Mouse (Mus musculus) thymus, adult 18-20 months (tissue): ENCODE data around the gene 5730596B20Rik.

ENCODE experiments used
- DNase-seq, 2 experiments: peaks; one replicate each; pipeline ENCODE4 v3.0.0; 2022; ENCODE audit warnings: mixed read lengths in 2 of 2

The 5730596B20Rik gene

GRCm38 (mm10) chr6:52225612-52226568 is 48.6 kb downstream of the 5730596B20Rik start:
- no peak for DNase-seq

GRCm38 (mm10) chr6:52226569-52227257 is 49.4 kb downstream of the 5730596B20Rik start:
- peak in 1 of 2 experiments; percentile 1 for DNase-seq

DNA sequence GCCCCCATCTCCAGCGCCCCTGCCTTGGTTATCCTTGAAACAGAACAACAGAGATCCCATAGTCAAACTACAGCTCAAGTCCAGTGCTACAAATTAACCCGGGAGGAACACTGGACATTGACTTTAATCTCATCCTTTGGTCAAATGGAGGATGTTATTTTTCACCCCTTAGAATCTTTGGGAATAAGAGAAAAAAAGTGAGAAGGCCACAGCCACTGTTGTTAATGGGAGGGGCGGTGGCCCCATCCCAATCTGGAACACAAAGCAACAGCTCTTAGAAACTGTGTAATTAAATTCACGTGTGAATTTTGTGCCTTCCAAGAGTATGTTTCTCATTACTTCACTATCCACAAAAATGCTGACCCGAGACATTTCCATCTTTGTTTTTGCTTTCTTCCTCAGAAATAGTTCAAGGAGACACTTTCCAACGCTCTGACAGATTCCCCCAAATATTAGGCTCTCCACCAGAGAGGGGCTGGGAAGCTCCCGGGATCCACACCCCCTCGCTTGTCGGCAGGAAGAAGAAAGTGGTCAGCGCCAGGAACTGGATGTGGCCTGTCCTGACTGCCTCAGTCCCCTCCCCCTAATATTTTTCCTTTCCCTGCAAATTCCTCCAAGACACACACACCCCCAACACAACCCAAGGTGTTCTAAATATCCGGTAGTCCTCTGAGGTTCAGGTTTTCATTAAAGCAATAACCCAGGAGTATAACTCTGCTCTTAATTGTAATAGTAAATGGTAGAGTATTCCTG is 50.3 kb downstream of the 5730596B20Rik start:
- no peak for DNase-seq

DNA sequence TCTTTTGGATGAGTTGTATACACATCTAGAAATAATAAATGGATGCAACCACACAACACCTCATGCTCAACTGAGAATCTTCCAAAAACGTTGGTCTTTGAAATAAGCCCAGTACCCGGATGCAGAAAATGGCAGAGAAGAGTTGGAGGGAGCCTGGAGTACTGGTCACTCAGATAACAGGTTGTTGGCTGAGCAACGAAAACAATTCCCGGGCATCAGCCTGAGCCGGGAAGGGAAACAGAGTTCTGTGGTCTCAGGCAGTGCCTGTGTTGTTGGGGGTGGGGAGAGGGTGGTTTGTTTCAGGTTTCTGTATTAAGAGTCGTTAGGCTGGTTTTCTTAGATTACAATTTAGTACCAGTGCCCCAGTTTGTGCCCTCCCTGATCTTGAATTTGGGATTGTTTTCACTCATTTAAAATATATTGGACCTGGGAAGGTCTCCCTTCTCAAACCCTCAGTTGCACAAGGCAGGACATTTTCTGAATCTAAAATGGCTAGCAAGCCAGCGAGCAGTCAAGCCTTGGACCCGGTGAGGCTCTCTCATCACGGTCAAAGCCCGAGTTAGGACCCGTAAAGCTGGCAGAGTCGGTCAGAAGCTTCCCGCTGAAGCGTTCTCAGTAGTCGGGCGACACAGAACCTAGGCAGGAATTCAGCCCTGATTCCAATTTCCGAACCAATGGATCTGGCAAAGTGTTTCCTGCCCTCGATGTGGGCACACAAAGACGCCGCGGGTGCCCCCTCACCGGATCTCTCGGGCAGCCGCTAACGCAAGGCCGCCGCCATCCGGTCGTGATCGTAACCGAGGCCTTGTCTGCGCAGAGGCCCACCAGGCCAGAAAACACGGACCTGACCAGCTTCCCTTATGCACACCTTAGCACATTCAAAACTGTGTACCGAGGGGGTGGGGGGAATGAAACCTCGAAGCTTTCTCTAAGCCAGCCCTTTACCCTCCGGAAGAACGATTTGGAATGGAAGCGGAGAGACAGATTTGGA is 51.5 kb downstream of the 5730596B20Rik start:
- DNase-seq = no peak

DNA sequence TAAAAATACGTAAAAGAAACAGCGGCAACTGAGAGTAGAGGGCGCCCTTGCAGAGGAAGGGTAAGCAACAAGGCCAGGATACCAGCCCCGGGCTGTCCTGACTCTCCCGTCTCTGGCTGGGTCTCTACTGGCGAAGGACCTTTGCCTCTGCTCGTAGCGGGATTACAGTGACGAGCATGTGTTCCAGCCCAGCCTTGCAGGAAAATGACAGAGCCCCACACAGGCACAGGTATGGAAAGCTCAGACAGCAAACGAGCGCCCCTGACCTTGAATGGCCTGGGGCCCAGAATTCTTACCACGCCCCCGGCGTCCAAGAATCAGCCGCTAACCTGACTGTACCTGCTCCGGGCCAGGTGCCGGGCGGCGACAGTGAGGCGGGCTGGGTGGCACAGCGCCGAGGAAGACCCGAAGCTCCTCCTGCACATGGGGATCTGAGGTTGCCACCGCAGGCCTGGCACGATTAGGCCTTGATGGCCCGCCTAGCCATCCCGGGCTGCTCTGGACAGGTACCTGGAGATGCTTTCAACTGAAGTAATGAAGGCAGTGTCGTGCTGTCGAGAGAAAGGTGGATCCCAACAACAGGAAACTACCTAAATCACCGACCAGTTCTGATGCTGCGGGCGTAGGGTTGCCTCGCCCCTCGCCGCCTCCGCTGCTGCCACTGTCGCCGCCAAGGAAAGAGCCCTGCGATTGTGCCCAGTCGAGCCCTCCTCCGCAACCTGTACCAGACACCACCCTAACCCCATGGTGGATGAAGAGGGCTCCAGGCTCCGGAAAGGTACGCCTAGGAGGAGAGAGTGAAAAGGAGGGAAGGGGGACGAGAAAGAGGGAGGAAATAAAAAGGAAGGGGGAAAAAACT is 52.5 kb downstream of the 5730596B20Rik start:
- DNase-seq = no peak
